Mouse (Mus musculus) bone marrow macrophage, adult 2 months (primary cell): Measurements from ENCODE around the gene Gtf3c5. TPM values are rescaled to one million over a fixed set of nuclear protein-coding genes. Genes with fewer than 3 reads are reported as not detected.

ENCODE experiments used
- H3K27ac ChIP-seq: 2 replicates; pipeline ENCODE4 v1.5.1; 2012; ENCODE audit warnings: low read depth, low read length; ENCODE audit not compliant: insufficient read depth
- H3K4me1 ChIP-seq: 2 replicates; pipeline ENCODE4 v1.6.1; 2012; ENCODE audit warnings: low read length; ENCODE audit not compliant: control insufficient read depth, insufficient read depth
- H3K4me3 ChIP-seq: 2 replicates; pipeline ENCODE4 v1.5.1; 2012; ENCODE audit warnings: mild to moderate bottlenecking, low read length, moderate library complexity; ENCODE audit not compliant: insufficient read depth
- CTCF ChIP-seq: IDR thresholded peaks from 2 replicates; pipeline ENCODE4 v1.5.1; 2012; ENCODE audit warnings: low read depth, mild to moderate bottlenecking, low read length, moderate library complexity
- POLR2A ChIP-seq: IDR thresholded peaks from 2 replicates; pipeline ENCODE4 v1.6.1; 2012; ENCODE audit warnings: mild to moderate bottlenecking, low read depth, low read length, borderline replicate concordance
- polyA plus RNA-seq: library from polyadenylated mRNA; stranded (reverse); fragments of >200 nt; gene quantifications from 2 replicates; pipeline ENCODE4 v1.2.4, GENCODE M21; 2012; ENCODE audit not compliant: missing spikeins, insufficient read depth, insufficient read length

The Gtf3c5 gene
- polyA plus RNA-seq, 1 experiment, result 12.9 TPM

DNA sequence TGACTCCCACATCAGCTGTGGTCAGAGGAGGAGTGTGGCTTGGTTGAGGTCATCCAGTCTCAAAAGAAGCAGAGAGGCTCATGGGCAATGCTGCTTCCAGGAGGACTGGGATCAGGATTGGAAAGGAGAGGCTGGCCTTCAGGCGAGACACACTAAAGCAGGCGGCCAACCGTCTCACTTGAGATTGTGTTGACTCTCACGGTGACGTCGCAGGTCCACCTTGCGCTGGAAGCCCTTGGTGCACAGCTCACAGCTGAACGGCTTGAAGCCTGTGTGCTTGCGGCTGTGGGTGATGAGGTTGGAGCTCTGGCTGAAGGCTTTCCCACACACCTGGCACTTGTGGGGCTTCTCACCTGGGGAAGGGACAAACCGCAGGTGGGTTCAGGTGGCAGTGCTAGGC lies 26.3 kb upstream of the Gtf3c5 start:
- no peak overlapping the region for H3K4me3 ChIP-seq
- H3K27ac ChIP-seq, result no peak overlapping the region
- peaks cover 12% of the 10 kb centered on the region for H3K4me1 ChIP-seq
- TF ChIP-seq CTCF (no peak), POLR2A (no peak)

DNA sequence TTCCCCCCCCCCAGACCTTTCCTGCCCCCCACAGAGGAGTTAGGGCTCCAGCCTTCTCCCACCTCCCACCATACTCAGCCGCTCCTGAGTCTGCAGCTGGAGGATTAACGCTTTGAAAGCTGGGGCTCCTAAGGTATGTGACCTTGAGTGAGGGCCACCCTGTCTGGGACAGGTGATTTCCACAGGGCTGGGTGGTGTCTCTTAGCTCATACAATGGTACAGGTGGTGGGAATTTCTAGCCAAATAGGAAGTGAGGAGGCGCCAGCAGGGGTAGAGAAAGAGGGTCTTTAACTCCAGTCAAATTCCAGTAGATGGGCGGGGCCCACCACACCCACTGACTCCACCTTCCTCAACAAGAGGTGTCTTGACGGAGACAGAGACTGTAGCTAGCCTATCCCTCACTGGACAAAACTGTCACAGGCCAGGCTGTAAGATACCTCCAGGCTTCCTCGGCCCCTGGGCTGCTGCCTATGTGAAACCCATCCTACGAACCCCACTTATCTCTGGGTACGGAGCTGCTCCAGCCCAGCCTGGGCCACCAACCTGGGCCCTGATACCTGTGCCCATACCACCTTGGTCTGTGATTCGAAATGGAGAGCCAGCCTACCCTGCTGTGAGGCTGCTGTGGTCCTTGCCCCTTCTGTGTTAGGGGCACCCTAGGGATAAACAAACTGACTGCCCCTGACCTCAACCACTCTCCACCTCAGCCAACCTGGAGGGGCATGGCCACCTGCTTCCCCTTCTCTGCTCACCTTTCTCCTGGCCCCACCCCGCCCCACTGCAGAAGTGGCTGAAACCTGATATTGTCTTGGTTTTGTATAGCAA lies 24.0 kb upstream of the Gtf3c5 start:
- peaks cover 12% of the 10 kb centered on the region for H3K4me1 ChIP-seq
- no peak overlapping the region for H3K4me3 ChIP-seq
- H3K27ac ChIP-seq, result no peak overlapping the region
- no peak for TF ChIP-seq POLR2A
- TF ChIP-seq CTCF, result no peak

DNA sequence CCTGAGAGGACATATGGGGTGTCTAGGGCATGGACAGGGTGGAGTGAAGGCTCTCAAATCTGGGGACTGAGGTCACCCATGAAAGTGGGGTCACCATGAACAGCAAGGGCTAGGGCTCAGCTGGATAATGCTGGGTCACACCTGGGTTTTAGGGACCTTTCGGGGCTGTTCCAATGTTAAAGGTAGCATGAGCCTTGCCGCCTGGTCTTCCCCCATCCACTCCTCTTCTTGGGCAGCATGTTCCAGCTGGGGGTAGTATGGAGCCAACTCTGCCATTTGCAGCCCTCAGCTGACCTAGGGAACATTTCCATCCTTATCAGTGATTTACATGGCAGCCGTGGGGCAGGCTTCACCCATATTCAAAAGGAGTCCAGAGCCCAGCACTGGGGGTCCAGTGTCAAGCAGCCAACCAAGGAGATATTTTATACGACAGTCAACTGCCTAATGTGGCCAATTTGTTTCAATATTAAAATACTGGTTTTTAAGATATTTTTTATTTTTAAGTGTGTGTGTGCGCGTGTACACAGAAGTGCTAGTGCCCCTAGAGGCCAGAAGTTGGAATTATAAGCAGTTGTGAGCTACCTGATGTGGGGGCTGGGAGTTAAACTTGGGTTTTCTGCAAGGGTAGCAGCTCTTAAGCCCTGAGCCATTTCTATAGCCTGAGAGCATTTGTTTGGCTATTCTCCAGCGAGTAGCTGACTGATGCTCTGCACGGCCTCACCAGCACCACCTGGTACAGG lies 23.2 kb upstream of the Gtf3c5 start:
- no peak overlapping the region for H3K27ac ChIP-seq
- no peak overlapping the region for H3K4me3 ChIP-seq
- TF ChIP-seq POLR2A (no peak), CTCF (no peak)
- H3K4me1 ChIP-seq, result peaks cover 8% of the 10 kb centered on the region

DNA sequence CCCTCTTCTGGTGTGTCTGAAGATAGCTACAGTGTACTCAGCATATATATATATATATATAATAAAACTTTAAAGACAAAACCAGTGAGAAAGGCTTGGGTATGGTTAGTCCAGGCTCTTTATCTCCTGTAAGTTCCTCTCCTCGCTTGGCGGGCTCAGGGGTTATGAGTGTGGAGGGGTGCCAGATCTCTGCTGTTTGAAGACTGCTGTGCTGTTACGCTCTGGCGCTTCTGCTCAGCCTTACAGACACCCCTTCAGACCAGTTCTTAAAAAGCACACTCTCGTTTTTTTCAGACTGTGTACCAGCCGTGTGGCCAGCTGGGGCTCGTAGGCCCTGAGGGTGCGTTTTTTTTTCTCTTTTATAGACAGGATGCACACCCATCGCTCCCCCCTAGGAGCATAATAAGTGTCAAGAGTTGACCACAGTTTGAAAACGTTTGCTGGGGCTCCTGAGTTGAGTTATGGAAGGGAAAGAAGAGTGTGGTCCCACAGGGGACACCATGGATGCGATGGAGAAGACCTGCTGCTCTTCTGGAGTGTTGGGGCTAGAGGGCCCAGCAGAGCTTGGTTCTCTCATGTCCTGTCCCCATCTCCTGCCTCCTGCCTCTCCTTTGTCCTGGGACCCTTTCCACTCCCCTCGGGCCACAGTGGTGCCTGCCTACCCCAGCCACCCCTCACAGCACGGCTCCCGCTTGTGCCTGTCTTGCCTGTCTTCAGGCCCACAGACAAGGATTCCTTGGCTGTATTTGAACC lies 22.4 kb upstream of the Gtf3c5 start:
- Histone ChIP-seq H3K4me1 (peaks cover under 1% of the 10 kb centered on the region; the same call in 1 of the 2 replicates), H3K4me3 (no peak overlapping the region), H3K27ac (no peak overlapping the region)
- TF ChIP-seq POLR2A (no peak), CTCF (no peak)

DNA sequence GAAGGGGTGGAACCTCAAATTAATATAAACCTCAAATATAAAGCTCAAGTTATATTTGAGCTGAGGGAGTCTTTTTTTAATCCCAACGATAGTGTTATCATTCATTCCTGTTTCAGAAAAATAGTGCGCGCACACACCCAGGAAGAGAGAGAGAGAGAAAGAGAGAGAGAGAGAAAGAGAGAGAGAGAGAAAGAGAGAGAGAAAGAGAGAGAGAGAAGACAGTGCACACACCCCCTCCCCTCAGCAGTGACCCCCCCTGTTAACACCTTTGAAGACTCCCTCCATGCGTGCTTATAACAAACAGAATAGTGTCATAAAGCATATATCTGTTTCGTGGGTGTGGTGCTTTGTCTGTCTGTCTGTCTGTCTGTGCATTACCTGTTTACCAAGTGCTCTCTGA lies 20.0 kb upstream of the Gtf3c5 start:
- H3K4me1 ChIP-seq, result peaks cover 4% of the 10 kb centered on the region
- H3K4me3 ChIP-seq, result no peak overlapping the region
- H3K27ac ChIP-seq, result no peak overlapping the region
- TF ChIP-seq CTCF (no peak), POLR2A (no peak)

DNA sequence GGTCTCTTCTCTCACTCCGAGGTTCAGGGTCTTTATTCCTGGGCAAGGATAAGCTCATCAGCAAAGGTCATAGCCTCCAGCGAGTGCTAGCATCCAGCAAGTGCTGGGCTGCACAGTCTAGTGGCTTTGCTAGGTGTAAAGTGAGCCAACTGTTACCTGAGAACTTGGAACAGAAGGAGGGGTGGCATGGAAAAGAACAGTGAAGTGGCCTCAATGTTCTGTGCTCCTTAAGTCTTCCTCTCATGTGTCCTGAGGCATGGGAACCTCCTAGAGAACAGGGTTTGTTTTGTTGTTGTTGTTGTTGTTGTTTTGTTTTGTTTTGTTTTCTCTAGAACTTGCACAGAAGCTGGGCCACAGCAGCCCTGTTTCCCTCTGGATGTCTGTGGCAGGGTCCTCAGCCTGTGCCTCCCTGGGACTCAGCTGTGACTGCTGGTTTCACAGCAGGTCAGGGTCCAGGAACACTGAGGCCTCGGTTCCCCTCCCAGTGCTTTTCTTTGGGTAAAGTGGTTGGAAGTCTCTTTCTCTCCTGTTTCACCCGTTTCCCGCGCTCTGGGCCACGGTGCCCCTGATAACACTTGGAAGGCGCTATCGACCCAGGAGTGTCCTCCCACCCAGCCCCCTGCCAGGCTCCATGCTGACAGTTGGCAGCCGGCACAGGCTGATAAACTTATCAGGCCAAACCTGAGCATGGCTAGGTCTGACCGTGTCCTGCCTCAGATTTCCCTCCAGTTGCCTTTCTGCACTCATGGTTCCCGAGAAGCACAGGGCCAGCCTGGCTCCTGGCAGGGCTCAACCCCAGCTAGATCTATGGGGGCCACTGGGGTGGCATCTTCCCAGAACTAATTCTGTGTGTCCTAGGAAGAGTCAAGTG lies 18.4 kb upstream of the Gtf3c5 start:
- no peak overlapping the region for H3K4me3 ChIP-seq

DNA sequence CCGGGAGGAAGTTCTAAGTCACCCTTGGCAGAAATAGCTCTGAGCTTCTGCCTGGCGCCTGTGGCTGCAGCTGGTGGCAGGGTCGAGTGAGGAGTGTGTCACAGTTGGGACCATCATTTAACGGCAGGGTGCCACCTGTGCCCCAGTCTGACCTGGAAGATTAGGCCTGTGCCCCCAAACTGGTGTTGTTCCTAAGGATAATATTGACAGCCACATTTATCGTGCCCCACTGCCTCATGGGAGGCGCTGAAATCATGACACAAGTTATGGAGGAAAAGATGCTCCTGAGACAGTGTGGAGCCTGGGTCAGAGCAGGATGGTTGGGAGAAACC lies 16.0 kb upstream of the Gtf3c5 start:
- peaks cover 10% of the 10 kb centered on the region for H3K4me1 ChIP-seq
- H3K4me3 ChIP-seq, result no peak overlapping the region
- no peak overlapping the region for H3K27ac ChIP-seq
- TF ChIP-seq POLR2A (no peak), CTCF (no peak)

More for the DNA sequence above, 18.4 kb upstream of the Gtf3c5 start:
- peaks cover 10% of the 10 kb centered on the region for H3K4me1 ChIP-seq
- H3K27ac ChIP-seq, result no peak overlapping the region
- TF ChIP-seq POLR2A (no peak), CTCF (no peak)

DNA sequence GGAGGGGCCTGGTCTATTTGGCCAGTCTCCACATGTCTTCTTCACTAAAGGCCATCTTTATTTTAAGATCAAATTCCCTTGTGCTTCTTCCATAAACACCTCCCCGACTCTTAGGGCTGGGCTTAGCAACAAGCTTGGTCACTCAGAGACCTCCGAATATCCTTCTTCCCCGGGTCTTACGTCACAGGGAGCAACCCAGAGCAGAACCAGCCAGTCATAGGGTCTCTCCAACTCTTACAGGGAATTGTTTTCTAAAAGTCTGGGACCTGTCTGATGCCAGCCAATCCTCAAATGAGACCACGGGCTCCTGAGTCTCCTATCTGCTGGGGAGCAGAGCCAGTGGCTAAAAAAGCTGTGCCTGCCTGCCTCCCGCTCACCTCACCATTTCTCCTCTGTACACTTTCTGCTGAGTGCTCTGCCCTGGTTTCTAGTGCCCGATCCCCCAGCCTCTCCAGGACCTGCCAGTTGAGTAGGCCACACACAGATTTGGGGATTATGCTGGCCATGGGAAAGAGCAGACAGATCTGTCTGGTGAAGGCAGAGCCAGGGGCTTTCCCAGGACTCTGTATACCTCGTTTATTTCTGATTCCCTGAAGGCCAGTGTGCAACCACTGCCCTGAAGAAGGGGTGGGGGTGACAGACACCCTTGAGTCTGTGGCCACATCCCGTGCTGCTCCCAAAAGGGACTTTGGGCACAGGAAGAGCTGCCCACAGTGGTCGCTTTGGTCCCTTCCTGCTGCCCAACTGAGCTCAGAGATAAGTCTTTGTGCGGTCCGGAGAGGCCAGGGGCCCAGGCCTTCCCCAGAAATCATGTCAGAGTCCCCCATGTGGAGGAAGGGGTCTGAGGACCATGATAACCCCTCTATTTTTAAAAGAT lies 15.4 kb upstream of the Gtf3c5 start:
- H3K4me3 ChIP-seq, result no peak overlapping the region
- no peak for TF ChIP-seq CTCF
- TF ChIP-seq POLR2A, result no peak
- H3K4me1 ChIP-seq, result peaks cover 10% of the 10 kb centered on the region
- H3K27ac ChIP-seq, result no peak overlapping the region
